Mouse (Mus musculus) gastrocnemius, postnatal 36 days (tissue): ENCODE measurements around the gene Fblim1. TPM values are rescaled to one million over a fixed set of nuclear protein-coding genes. Genes with fewer than 3 reads are reported as not detected.

Experiments used
- DNase-seq, 2 experiments: peaks; one replicate each; pipeline ENCODE4 v3.0.0; 2022
- intact Hi-C: fragments of 180-260 bp; cut with DNase I; formaldehyde crosslinking; loops from one replicate; pipeline ENCODE4 v1.15.1; 2025
- total RNA-seq, 2 experiments: library from RNA; stranded (reverse); gene quantifications; 2 replicates each; pipeline ENCODE4 v1.2.3; 2021

Gene Fblim1
- total RNA-seq, 2 experiments from 2014 or later = 0.64 to 0.84 TPM

- intact Hi-C loops = no loop called here
- no peak for DNase-seq
Measured at GRCm38 (mm10) chr4:141625774-141626550, 20.1 kb upstream of the Fblim1 start.

DNA sequence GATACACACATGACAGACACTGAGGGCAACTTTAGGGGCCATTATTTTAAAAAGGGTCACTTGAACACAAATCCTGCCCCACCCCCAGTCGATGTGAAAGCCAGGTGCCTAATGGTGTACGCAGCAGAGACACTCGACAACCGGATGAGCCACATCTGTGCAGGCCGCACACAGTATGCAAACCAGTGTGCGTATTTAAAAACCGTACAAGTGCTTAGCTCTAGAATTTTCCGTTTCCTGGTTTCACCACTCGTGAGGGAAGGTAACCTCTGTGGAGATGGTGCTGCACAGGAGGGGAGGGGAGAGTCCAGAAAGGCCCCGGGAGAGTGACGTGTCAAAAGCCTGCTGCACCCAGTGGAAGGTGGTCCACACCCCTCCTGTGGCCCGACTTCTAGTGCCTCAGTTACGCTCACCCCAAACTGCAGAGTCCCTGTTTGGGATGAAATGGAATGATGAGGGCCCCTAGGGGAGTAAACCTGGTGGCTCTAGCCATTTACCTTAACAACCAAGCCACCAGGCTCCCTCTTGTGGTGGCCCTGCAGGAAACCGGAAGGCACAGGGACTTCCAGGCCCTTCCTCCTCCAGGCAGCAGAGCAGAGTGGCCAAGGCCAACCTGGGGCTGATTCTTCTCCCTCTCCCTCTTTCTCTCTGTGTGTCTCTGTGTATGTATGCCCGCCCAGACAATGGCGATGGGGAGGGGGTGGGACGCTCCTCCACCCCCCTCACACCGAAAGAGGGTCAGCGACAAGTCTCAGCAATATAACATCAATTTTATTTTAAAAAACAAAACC, 19.3 kb upstream of the Fblim1 start:
- intact Hi-C loops = no loop called here

DNA sequence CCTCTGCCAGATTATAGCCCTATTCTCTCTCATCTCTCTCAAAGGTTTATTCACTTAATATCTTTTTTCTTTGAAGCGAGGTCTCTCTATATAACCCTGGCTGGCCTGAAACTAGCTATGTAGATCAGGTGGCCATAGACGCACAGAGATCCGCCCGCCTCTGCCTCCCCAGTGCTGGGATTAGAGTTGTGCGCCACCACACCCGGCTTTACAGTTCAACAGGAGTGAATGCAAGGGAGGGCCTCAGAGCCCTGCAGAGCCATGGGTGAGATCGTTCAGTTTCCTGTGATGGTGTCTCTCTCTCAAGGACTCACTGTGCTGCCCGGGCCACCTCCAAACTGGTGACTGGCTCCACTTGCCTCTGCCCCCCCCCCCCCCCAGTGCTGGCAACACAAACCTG, 18.2 kb upstream of the Fblim1 start:
- no peak for DNase-seq
- intact Hi-C loops = no loop called here

More for the DNA sequence above, 19.3 kb upstream of the Fblim1 start:
- DNase-seq = no peak

GRCm38 (mm10) chr4:141623666-141624065, 17.8 kb upstream of the Fblim1 start, which contains the start of gene Slc25a34:
Gene Slc25a34, minus strand, starts transcription at chr4:141623821.
- DNase-seq = peak; percentile 52 to 76
- intact Hi-C loops = no loop called here

- no peak for DNase-seq
- intact Hi-C loops = no loop called here
Measured at GRCm38 (mm10) chr4:141623037-141623436, 17.1 kb upstream of the Fblim1 start.

- intact Hi-C loops = no loop called here
- no peak for DNase-seq
Measured at GRCm38 (mm10) chr4:141622580-141622979, 16.7 kb upstream of the Fblim1 start.

- intact Hi-C loops = no loop called here
Measured at GRCm38 (mm10) chr4:141622091-141622490, 16.2 kb upstream of the Fblim1 start.

DNA sequence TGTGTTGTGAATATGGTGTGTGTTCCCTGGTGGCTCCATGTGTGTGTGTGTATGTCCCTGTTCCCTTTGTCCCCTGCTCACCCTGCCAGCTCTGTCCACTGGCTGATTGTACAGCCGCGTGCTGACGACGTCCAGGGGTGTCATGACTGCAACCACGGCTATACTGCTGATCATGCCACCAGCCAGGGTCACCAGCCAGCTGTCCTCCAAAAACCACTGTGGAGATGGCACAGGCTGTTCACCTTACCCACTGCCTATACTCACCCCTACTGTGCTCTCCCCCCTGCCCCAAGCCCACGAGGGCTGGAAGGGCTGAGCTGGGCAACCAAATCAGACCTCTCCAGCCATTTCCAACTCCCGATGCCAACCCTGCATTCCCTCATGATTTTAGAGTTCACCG, 15.4 kb upstream of the Fblim1 start:
- no peak for DNase-seq
- intact Hi-C loops = no loop called here

More at GRCm38 (mm10) chr4:141622091-141622490, 16.2 kb upstream of the Fblim1 start:
- no peak for DNase-seq

- DNase-seq = no peak
- intact Hi-C loops = loop anchor here (5.0 kb wide), 2 partner anchors 233 to 338 kb away; no protein-coding TSS in a partner anchor
Measured at GRCm38 (mm10) chr4:141619299-141619883, 13.5 kb upstream of the Fblim1 start.

- intact Hi-C loops = loop anchor here (5.0 kb wide), 2 partner anchors 234 to 339 kb away; no protein-coding TSS in a partner anchor
- DNase-seq = peak in 1 of 2 experiments; percentile 49
Measured at GRCm38 (mm10) chr4:141618565-141619243, 12.8 kb upstream of the Fblim1 start, which contains the start of gene Tmem82. Gene Tmem82, minus strand, starts transcription at chr4:141618633.

DNA sequence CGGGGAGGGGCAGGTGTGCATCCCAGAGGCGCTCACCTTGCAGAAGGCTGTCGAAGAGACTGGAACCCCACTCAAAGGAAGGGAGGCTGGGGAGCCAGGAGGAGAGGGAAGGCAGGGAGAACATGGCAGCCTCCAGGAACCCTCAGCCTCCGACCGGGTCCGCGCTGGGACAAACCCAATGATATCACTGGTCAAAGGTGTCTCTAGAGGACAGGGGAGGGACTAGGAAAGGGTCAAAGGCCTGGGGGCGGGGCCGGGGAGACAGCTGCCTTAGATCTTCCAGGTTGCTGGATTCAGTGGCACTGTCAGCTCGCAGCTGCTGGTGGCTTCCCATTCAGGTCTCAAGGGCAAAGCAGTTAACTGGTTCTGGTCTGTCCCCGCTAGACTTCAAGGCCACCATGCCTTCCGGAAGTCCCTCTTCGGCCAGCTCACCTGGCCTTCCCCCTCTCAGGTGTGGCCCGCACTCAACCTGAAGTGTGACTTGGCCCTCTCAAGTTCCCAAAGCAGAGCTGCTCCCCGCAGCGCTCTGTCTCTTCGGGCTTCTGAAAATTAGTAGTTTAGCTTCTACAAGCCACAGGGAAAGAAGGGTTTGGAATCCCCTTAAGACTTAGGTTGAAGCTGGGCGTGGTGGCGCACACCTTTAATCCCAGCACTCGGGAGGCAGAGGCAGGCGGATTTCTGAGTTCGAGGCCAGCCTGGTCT, 12.1 kb upstream of the Fblim1 start:
- DNase-seq = no peak
- intact Hi-C loops = loop anchor here (5.0 kb wide), 2 partner anchors 234 to 339 kb away; no protein-coding TSS in a partner anchor

- intact Hi-C loops = loop anchor here (5.0 kb wide), 2 partner anchors 235 to 340 kb away; no protein-coding TSS in a partner anchor
- peak; percentile 61 to 67 for DNase-seq
Measured at GRCm38 (mm10) chr4:141617299-141617698, 11.4 kb upstream of the Fblim1 start.

DNA sequence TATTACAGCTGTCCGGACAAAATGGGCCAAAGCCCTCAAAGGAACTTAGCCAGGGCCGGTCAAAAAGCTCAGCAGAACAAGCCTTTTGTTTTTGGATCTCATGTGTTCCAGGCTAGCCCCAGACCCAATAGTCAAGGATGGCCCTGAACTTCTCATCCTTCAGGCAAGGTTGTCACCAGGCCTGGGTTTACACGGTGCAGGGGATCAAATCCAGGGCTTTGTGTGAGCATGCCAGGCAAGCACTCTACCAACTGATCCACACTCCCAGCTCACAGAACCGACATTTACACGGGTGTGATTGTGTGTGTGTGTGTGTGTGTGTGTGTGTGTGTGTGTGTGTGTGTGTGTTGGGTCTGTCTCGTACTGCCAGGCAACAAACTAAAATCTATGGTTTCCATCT, 10.9 kb upstream of the Fblim1 start:
- no peak for DNase-seq
- intact Hi-C loops = loop anchor here (5.0 kb wide), 2 partner anchors 235 to 340 kb away; no protein-coding TSS in a partner anchor

- intact Hi-C loops = loop anchor here (5.0 kb wide), 2 partner anchors 237 to 342 kb away; no protein-coding TSS in a partner anchor
- DNase-seq = no peak
Measured at GRCm38 (mm10) chr4:141614946-141615345, 9.1 kb upstream of the Fblim1 start.

DNA sequence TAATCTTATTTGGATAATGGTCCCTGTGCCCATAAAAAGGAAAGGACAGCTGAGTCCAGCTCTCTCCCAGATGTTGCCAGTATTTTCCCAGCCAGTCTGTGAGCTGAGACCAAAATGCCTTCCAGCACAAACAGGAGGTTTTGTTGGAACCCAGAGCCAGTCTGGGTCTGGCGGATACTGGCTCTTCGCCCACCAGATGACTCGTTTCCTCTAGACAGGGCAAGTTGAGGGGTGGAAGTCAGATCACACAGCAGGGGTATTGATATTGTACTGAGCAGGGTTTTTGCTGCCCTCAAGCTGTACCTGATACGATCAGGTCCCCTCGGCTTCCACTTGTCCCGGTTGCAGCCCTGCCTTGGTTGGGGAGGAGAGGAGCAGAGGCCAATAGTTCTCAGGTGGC, 3.6 kb upstream of the Fblim1 start:
- intact Hi-C loops = no loop called here
- no peak for DNase-seq

DNA sequence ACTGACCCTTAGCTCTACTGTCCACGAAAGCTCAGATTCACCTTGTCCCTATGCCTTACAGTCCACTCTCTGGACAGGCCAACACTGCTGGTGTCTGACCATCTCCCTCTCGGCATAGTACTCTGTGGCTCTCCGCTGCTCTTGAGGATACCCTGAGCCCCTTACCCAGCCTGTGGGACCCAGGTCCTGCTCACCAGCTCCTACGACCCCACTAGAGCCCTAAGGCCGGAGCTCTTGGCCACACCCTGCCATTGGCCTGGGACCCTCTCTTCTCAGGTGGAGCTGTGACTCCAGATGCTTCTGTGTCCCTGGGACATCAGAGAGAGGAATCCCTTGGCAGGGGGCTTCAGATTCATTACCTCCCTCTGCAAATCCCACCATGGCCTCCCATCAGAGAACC, 475 bp downstream of the Fblim1 start:
- intact Hi-C loops = no loop called here
- DNase-seq = no peak

GRCm38 (mm10) chr4:141604493-141604892, 1.4 kb downstream of the Fblim1 start:
- DNase-seq = no peak
- intact Hi-C loops = no loop called here

- intact Hi-C loops = no loop called here
- DNase-seq = no peak
Measured at GRCm38 (mm10) chr4:141603921-141604320, 2.0 kb downstream of the Fblim1 start.

- intact Hi-C loops = no loop called here
- DNase-seq = no peak
Measured at GRCm38 (mm10) chr4:141602523-141603223, 3.2 kb downstream of the Fblim1 start.
